Mouse (Mus musculus) stomach, postnatal 0 days (tissue): ENCODE results near the gene Dlg5. TPM values are rescaled to one million over a fixed set of nuclear protein-coding genes. Genes with fewer than 3 reads are reported as not detected.

Experiments used
- ATAC-seq: fragments of 200-750 bp; cut with Nextera tagmentation; 2 replicates; pipeline ENCODE4 v1.8.0; 2017; ENCODE audit not compliant: low FRiP score, low TSS enrichment
- DNase-seq: peaks from one replicate; pipeline ENCODE4 v3.0.0-alpha.2; 2016; ENCODE audit warnings: low spot score
- H3K27ac ChIP-seq: fragments of 300-500 bp; sonication (generic); replicated peaks from 2 replicates; pipeline ENCODE4 v1.5.1; 2014; ENCODE audit warnings: mild to moderate bottlenecking, control low read depth
- H3K27me3 ChIP-seq: fragments of 300-500 bp; sonication (generic); 2 replicates; pipeline ENCODE4 v1.6.1; 2014; ENCODE audit warnings: low read length; ENCODE audit not compliant: control insufficient read depth, insufficient read depth
- H3K36me3 ChIP-seq: fragments of 300-500 bp; sonication (generic); 2 replicates; pipeline ENCODE4 v1.6.1; 2014; ENCODE audit warnings: low read length, mixed read lengths; ENCODE audit not compliant: control insufficient read depth, insufficient read depth
- H3K4me1 ChIP-seq: fragments of 300-500 bp; sonication (generic); replicated peaks from 2 replicates; pipeline ENCODE4 v1.6.1; 2014; ENCODE audit warnings: antibody characterized with exemption; ENCODE audit not compliant: control insufficient read depth, insufficient read depth
- H3K4me2 ChIP-seq: fragments of 300-500 bp; sonication (generic); replicated peaks from 2 replicates; pipeline ENCODE4 v1.6.1; 2014; ENCODE audit warnings: low read depth, mild to moderate bottlenecking, control low read depth, moderate library complexity
- H3K4me3 ChIP-seq: fragments of 300-500 bp; sonication (generic); 2 replicates; pipeline ENCODE4 v1.5.1; 2014; ENCODE audit warnings: low read depth, low read length, control low read depth
- H3K9ac ChIP-seq: fragments of 300-500 bp; sonication (generic); 2 replicates; pipeline ENCODE4 v1.6.1; 2014; ENCODE audit warnings: mild to moderate bottlenecking, low read length, control low read depth, mixed read lengths
- H3K9me3 ChIP-seq: fragments of 300-500 bp; sonication (generic); 2 replicates; pipeline ENCODE4 v1.6.1; 2016; ENCODE audit warnings: low read length; ENCODE audit not compliant: control insufficient read depth
- CTCF ChIP-seq: IDR thresholded peaks from 2 replicates; pipeline ENCODE4 v1.5.1; 2016; ENCODE audit warnings: antibody characterized with exemption, low read depth, mild to moderate bottlenecking, moderate library complexity
- EP300 ChIP-seq: optimal IDR thresholded peaks from 2 replicates; pipeline ENCODE3; 2016; ENCODE audit warnings: antibody characterized with exemption
- WGBS: fragments of 180-500 bp; shearing (Covaris S2); extraction: QIAGEN DNeasy Blood & Tissue Kit; methylation state at CpG from one replicate; pipeline ENCODE4 v1.1.7; 2014; 5-methylcytosine and 5-hydroxymethylcytosine counted together
- polyA plus RNA-seq: library from polyadenylated mRNA; unstranded; fragments of >200 nt; fragmentation: Nextera tagmentation; extraction: Ambion mirVana; gene quantifications from 2 replicates; pipeline ENCODE4 v1.2.1, GENCODE M21; 2015

Gene Dlg5
- polyA plus RNA-seq, 1 experiment from 2014 or later: 3.8 TPM

- no peaks in the 10 kb centered on the region for H3K27me3 ChIP-seq
- no peak overlapping the region for H3K4me3 ChIP-seq
- no peak overlapping the region for H3K4me2 ChIP-seq
- no peak overlapping the region for H3K27ac ChIP-seq
- DNase-seq (peak; percentile 62), ATAC-seq (no peak)
- 39% methylated on average over 11 of the region's 11 CpGs for WGBS
- no peak for TF ChIP-seq CTCF
- no peak for TF ChIP-seq EP300
- peaks cover 7% of the 10 kb centered on the region; the same call in 1 of the 2 replicates for H3K4me1 ChIP-seq
- H3K9me3 ChIP-seq: no peaks in the 10 kb centered on the region
- H3K36me3 ChIP-seq: no peaks in the 10 kb centered on the region
- no peak overlapping the region for H3K9ac ChIP-seq
Observed at GRCm38 (mm10) chr14:24216678-24217361, 28.9 kb downstream of the Dlg5 start.

GRCm38 (mm10) chr14:24216064-24216463 is 29.7 kb downstream of the Dlg5 start:
- H3K27ac ChIP-seq: no peak overlapping the region
- no peak overlapping the region for H3K4me2 ChIP-seq
- no peaks in the 10 kb centered on the region for H3K36me3 ChIP-seq
- H3K9ac ChIP-seq: no peak overlapping the region
- peaks cover 7% of the 10 kb centered on the region; the same call in 1 of the 2 replicates for H3K4me1 ChIP-seq
- DNase-seq: peak; percentile 38
- TF ChIP-seq CTCF (no peak), EP300 (no peak)
- H3K9me3 ChIP-seq: no peaks in the 10 kb centered on the region
- ATAC-seq: peak; percentile 34
- H3K4me3 ChIP-seq: no peak overlapping the region
- 51% methylated on average over 4 of the region's 4 CpGs for WGBS
- no peaks in the 10 kb centered on the region for H3K27me3 ChIP-seq

GRCm38 (mm10) chr14:24214436-24214835 is 31.3 kb downstream of the Dlg5 start:
- no peaks in the 10 kb centered on the region for H3K9me3 ChIP-seq
- H3K27ac ChIP-seq: no peak overlapping the region
- 58% methylated on average over 9 of the region's 9 CpGs for WGBS
- H3K4me1 ChIP-seq: peaks cover 7% of the 10 kb centered on the region; the same call in 1 of the 2 replicates
- ATAC-seq (no peak), DNase-seq (no peak)
- no peak overlapping the region for H3K4me2 ChIP-seq
- H3K4me3 ChIP-seq: no peak overlapping the region
- no peaks in the 10 kb centered on the region for H3K36me3 ChIP-seq
- TF ChIP-seq EP300 (no peak), CTCF (no peak)
- no peaks in the 10 kb centered on the region for H3K27me3 ChIP-seq
- no peak overlapping the region for H3K9ac ChIP-seq

GRCm38 (mm10) chr14:24213336-24213735 is 32.4 kb downstream of the Dlg5 start:
- no peak overlapping the region for H3K4me3 ChIP-seq
- ATAC-seq (no peak), DNase-seq (no peak)
- no peak overlapping the region for H3K27ac ChIP-seq
- WGBS: 69% methylated on average over 2 of the region's 2 CpGs
- peaks cover 7% of the 10 kb centered on the region; the same call in 1 of the 2 replicates for H3K4me1 ChIP-seq
- H3K9ac ChIP-seq: no peak overlapping the region
- no peaks in the 10 kb centered on the region for H3K9me3 ChIP-seq
- H3K4me2 ChIP-seq: no peak overlapping the region
- H3K36me3 ChIP-seq: no peaks in the 10 kb centered on the region
- TF ChIP-seq EP300: no peak
- TF ChIP-seq CTCF: no peak
- no peaks in the 10 kb centered on the region for H3K27me3 ChIP-seq

GRCm38 (mm10) chr14:24212861-24213260 is 32.9 kb downstream of the Dlg5 start:
- 39% methylated on average over 5 of the region's 5 CpGs for WGBS
- no peaks in the 10 kb centered on the region for H3K9me3 ChIP-seq
- TF ChIP-seq CTCF: no peak
- no peak for TF ChIP-seq EP300
- H3K4me1 ChIP-seq: peaks cover 7% of the 10 kb centered on the region; the same call in 1 of the 2 replicates
- no peak overlapping the region for H3K4me3 ChIP-seq
- H3K36me3 ChIP-seq: no peaks in the 10 kb centered on the region
- no peaks in the 10 kb centered on the region for H3K27me3 ChIP-seq
- no peak overlapping the region for H3K9ac ChIP-seq
- no peak overlapping the region for H3K27ac ChIP-seq
- DNase-seq: no peak
- H3K4me2 ChIP-seq: no peak overlapping the region
- ATAC-seq: no peak

- Histone ChIP-seq H3K9me3 (no peaks in the 10 kb centered on the region), H3K4me2 (0 out of 2 replicates have a peak overlapping the region, but pooled peaks have one; percentile 25), H3K4me3 (no peak overlapping the region), H3K27ac (0 out of 2 replicates have a peak overlapping the region, but pooled peaks have one; percentile 58), H3K27me3 (no peaks in the 10 kb centered on the region), H3K9ac (no peak overlapping the region), H3K4me1 (no peaks in the 10 kb centered on the region), H3K36me3 (no peaks in the 10 kb centered on the region; the same call in 1 of the 2 replicates)
- TF ChIP-seq CTCF (no peak), EP300 (no peak)
- DNase-seq (peak; percentile 57), ATAC-seq (peak; percentile 52)
- WGBS: 37% methylated on average over 13 of the region's 13 CpGs
Observed at GRCm38 (mm10) chr14:24207360-24207752, 38.4 kb downstream of the Dlg5 start.
